Mouse (Mus musculus): ENCODE measurements around the gene Tmem108. TPM values are rescaled to one million over a fixed set of nuclear protein-coding genes. Genes with fewer than 3 reads are reported as not detected.

The Tmem108 gene
- total RNA-seq, 2 experiments from 2014 or later = 0.54 TPM; not detected in 1

GRCm38 (mm10) chr9:103721486-103721885 lies 40.2 kb downstream of the Tmem108 start:
- ATAC-seq (ENCODE audit: poor library complexity, severe bottlenecking) = no peak

DNA sequence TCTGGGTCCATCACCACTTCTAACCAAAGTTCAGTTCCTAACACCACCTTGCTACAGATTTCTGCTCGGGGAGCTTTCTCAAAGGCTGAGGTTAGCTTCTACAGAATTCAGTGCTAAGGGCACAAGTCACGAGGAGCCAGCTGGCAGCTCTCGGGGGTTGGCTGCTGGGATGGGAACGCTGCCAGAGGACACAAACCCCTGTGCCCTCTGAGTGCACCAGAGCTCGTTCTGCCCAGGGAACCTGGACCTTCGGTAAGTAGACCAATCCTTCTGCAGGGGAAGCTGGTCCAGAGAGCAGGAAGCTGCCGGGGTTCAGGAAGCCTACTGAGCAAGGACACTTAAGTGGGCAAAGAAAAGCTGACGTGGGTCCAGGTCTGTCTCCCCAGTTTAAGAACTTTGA lies 40.6 kb downstream of the Tmem108 start:
- no peak for ATAC-seq (ENCODE audit: poor library complexity, severe bottlenecking)

- ATAC-seq (ENCODE audit: poor library complexity, severe bottlenecking) = no peak
Measured at GRCm38 (mm10) chr9:103720021-103720420, 41.6 kb downstream of the Tmem108 start.

GRCm38 (mm10) chr9:103716002-103716401 lies 45.6 kb downstream of the Tmem108 start:
- 0 out of 2 replicates have a peak, but pooled peaks have one; percentile 49 for ATAC-seq (ENCODE audit: poor library complexity, severe bottlenecking)

- ATAC-seq (ENCODE audit: poor library complexity, severe bottlenecking) = no peak
Measured at GRCm38 (mm10) chr9:103715352-103715751, 46.3 kb downstream of the Tmem108 start.

GRCm38 (mm10) chr9:103713230-103713629 lies 48.4 kb downstream of the Tmem108 start:
- ATAC-seq (ENCODE audit: poor library complexity, severe bottlenecking) = no peak

- no peak for ATAC-seq (ENCODE audit: poor library complexity, severe bottlenecking)
Measured at GRCm38 (mm10) chr9:103712711-103713110, 48.9 kb downstream of the Tmem108 start.

GRCm38 (mm10) chr9:103709694-103710093 lies 51.9 kb downstream of the Tmem108 start:
- no peak for ATAC-seq (ENCODE audit: poor library complexity, severe bottlenecking)

DNA sequence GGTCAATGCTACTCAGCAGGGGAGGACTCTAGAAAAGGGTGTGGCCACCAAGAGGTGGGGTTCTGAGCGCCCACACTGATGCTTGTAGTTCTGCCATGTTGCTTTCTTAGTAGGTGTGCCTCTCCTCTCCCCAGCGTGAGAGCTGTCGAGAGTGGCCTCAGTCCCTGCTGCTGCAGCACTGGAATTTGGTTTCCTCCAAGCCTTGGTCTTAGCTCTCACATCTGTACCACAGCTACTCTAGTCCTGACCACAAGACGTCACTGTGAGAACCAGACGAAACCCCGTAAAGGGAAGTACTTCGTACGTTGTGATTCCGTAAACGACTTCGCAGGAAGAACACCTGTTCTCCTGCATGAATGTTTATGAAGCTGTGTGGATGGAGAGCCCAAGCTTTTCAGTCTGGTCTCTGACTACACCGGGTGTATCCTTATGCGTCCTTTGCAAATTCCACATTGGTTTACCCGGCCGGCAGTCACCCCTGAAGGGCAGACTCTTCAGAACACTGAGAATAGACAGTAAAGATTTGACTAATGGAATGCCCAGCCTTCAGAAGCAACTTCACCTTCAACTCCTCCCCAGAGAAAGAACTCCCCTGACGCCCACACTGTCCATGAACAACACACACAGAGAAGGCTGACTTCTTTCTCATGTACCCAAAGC lies 53.0 kb downstream of the Tmem108 start:
- peak; percentile 92 for ATAC-seq (ENCODE audit: poor library complexity, severe bottlenecking)

GRCm38 (mm10) chr9:103707857-103708256 lies 53.8 kb downstream of the Tmem108 start:
- ATAC-seq (ENCODE audit: poor library complexity, severe bottlenecking) = no peak

DNA sequence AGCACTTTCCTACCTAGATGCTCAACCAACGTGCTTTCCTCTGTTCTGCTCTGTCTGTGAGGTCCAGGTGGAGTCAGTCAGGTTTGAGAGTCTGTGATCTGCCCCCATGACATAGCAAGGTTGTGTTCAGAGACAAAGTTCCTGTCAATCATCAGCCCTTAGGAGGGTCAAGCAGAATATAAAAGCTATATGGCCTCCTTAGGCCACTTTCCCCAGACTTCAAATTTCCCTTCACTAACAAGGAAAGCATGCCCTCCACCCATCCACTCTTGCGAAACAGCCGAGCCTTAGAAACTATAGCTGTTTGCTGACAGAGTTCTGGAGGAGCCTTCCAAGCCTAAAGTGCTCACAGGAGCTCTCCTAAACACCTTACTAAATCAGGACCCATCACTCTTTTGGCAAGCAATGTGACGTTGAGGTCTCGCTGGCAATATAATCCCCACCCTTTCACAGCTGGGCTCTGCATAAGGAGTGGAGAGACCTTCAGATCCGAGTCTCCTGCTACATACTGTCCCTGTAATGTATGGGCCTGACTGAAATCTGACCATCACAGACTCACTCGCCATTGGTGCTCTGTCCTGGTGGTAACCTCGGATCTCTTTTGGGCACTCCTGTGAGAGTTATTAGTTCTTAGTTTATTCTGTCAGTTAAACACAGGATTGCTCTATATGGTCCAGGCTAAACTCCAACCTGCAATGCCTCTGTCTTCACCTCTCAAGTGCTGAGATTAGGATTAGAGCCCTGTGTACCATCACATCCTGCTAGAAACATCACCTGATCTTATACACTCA lies 54.4 kb downstream of the Tmem108 start:
- no peak for ATAC-seq (ENCODE audit: poor library complexity, severe bottlenecking)

GRCm38 (mm10) chr9:103705717-103706116 lies 55.9 kb downstream of the Tmem108 start:
- ATAC-seq (ENCODE audit: poor library complexity, severe bottlenecking) = no peak

GRCm38 (mm10) chr9:103703014-103703413 lies 58.6 kb downstream of the Tmem108 start:
- no peak for ATAC-seq (ENCODE audit: poor library complexity, severe bottlenecking)

DNA sequence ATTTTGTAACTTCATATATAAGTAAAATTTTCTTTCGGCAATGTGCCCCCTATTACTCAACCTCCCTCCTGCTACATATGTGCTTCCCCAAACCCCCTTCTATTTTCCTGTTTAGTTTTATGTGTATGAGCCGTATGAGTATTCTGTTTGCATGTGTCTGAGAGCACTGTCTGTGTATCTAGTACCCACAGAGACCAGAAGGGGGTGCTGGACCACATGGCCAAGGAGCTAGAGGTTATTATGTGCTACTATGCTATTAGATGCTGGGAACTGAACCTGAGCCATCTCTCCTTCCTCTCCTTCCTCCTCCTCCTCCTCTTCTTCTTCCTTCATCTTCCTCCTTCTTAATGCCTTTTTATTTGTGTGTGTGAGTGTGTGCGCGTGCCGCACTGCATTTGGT lies 59.2 kb downstream of the Tmem108 start:
- ATAC-seq (ENCODE audit: poor library complexity, severe bottlenecking) = no peak

GRCm38 (mm10) chr9:103701448-103701847 lies 60.2 kb downstream of the Tmem108 start:
- ATAC-seq (ENCODE audit: poor library complexity, severe bottlenecking) = no peak

DNA sequence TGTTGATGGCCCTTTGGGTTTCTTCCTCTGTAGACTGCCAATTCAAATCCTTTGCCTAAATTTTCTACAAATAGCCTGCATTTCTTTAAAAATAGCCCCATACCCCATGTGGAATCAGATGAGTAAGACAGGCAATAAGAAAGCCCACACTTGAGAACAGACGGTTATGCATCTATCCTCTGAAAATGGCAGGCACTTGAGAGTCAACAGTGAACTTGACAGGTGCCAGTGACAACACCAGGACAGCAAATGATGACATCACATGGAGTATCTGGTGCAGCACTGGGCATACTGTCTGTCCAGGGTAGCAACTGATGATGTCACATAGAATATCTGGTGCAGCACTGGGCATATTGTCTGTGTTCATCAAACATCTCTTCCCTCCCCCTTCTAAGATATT lies 61.4 kb downstream of the Tmem108 start:
- ATAC-seq (ENCODE audit: poor library complexity, severe bottlenecking) = no peak

- ATAC-seq (ENCODE audit: poor library complexity, severe bottlenecking) = no peak
Measured at GRCm38 (mm10) chr9:103696967-103697366, 64.7 kb downstream of the Tmem108 start.

DNA sequence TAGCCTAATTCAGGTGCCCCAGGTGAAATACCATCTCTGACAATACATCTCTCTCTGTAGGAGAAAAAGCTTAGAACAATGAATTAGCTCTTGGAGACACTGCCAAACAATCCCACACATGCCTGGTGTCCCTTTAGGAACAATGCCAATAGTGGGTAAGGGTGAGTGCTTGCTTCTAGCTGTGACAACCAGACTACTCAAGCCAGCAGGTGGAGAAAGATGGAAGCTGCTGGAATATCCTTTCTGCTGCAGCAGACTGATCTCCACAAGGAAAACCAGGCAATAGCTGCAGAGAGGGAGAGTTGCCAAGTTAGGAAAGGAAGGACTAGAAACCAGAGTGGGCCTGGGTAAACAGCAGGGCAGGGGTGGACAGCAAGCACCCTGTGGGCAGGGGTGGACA lies 67.8 kb downstream of the Tmem108 start:
- no peak for ATAC-seq (ENCODE audit: poor library complexity, severe bottlenecking)

DNA sequence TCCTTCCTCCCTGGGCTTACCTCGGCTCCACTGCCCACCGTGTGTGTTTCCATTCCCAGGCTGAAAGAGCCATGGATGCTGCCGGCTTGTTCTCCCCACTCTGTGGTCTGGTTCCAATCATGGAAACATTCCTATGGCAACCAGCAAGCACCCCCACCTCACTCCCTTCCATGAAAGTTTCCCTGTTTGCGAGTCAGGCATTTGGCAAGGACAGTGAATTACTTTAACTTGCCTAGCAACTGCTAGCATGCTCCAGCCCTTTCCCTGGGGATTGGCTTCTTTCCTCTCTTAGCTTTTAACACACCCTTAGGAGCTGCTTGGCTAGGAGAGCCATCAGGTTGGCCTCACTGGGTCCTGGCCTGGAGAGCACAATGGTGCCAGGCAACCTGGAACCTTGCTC lies 68.9 kb downstream of the Tmem108 start:
- ATAC-seq (ENCODE audit: poor library complexity, severe bottlenecking) = no peak

- no peak for ATAC-seq (ENCODE audit: poor library complexity, severe bottlenecking)
Measured at GRCm38 (mm10) chr9:103691847-103692246, 69.8 kb downstream of the Tmem108 start.

- ATAC-seq (ENCODE audit: poor library complexity, severe bottlenecking) = no peak
Measured at GRCm38 (mm10) chr9:103690446-103690845, 71.2 kb downstream of the Tmem108 start.

DNA sequence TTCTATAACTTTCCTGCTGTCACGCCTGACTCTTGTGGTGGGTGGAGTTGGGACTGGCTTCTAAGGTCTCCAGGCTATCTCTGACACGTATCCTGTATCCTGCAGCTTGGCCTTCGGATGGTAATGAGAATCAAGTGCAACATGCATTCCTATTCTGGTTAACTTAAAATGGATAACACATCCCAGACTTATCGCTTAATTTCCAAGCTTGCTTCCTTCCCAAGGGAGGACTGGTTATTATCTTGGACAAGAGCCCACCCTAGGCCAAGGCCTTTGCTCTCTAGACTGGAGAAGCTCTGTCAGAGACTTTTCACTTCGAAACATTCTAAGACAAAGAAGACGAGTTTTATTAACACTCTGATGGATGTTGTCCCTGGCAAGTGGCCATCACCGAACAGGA lies 71.9 kb downstream of the Tmem108 start:
- ATAC-seq (ENCODE audit: poor library complexity, severe bottlenecking) = no peak

All from megakaryocyte, adult 5-6 weeks (primary cell).